Mouse (Mus musculus): ENCODE results near the gene Col1a1. TPM values are rescaled to one million over a fixed set of nuclear protein-coding genes. Genes with fewer than 3 reads are reported as not detected.

Gene Col1a1
- 191 and 221 TPM in 2 replicates for polyA plus RNA-seq (2014; fragmentation: Nextera tagmentation; extraction: Ambion mirVana)

DNA sequence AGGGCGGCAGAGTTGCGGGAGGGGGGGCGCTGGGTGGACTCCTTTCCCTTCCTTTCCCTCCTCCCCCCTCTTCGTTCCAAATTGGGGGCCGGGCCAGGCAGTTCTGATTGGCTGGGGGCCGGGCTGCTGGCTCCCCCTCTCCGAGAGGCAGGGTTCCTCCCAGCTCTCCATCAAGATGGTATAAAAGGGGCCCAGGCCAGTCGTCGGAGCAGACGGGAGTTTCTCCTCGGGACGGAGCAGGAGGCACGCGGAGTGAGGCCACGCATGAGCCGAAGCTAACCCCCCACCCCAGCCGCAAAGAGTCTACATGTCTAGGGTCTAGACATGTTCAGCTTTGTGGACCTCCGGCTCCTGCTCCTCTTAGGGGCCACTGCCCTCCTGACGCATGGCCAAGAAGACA is at the start of gene Col1a1:
TSS of gene Col1a1 (plus strand) at position 180 of the 400 bp plus-strand sequence.
- Histone ChIP-seq H3K9me3 (ENCODE audit: control insufficient read depth, low read length) (no peaks in the 10 kb centered on the region), H3K36me3 (ENCODE audit: control insufficient read depth, insufficient read depth, low read length) (no peaks in the 10 kb centered on the region; the same call in 1 of the 2 replicates), H3K27me3 (replicated peaks; ENCODE audit: control insufficient read depth, insufficient read depth, low read length) (peaks cover 75% of the 10 kb centered on the region), H3K9ac (ENCODE audit: low read depth, low read length) (peak within 1 kb of the TSS; percentile 44), H3K27ac (ENCODE audit: low read depth, low read length) (peak within 1 kb of the TSS; percentile 70; the same call in 1 of the 2 replicates), H3K4me1 (replicated peaks; ENCODE audit: control insufficient read depth, insufficient read depth, low read length) (peaks cover 4% of the 10 kb centered on the region), H3K4me2 (peak within 1 kb of the TSS; percentile 58), H3K4me3 (ENCODE audit: low read depth, low read length) (peak within 1 kb of the TSS; percentile 44)
- ATAC-seq (replicated peaks; ENCODE audit: low FRiP score) = no peak
- DNase-seq (ENCODE audit: low spot score) = no peak
- 13% methylated on average over 19 of the region's 19 CpGs for WGBS

DNA sequence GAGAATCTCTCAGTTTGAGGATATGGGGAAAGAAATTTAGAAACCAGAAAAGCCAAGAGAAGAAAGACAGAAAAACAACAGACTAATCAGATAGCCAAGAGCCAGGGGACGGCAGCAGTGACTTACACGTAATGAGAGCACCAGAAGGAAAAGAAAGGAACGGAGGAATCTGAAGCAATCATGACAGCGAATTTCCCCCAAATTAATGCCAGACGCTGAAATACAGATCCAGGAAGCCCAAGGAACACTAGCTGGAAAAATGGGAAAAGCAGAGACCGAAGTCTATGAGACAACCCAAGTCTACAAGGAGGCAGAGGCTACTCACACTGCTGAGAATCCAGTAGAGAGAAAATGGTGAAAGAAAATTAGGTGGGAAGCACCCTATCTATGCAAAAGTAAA is 44.9 kb upstream of the Col1a1 start:
- no peak overlapping the region for H3K4me2 ChIP-seq
- no peak overlapping the region for H3K9ac ChIP-seq (ENCODE audit: low read depth, low read length)
- DNase-seq (ENCODE audit: low spot score) (no peak), ATAC-seq (replicated peaks; ENCODE audit: low FRiP score) (no peak)
- H3K36me3 ChIP-seq (ENCODE audit: control insufficient read depth, insufficient read depth, low read length) = no peaks in the 10 kb centered on the region
- no peak overlapping the region for H3K4me3 ChIP-seq (ENCODE audit: low read depth, low read length)
- WGBS = 76% methylated on average over 6 of the region's 6 CpGs
- no peak overlapping the region for H3K27ac ChIP-seq (ENCODE audit: low read depth, low read length)
- H3K4me1 ChIP-seq (replicated peaks; ENCODE audit: control insufficient read depth, insufficient read depth, low read length) = no peaks in the 10 kb centered on the region
- H3K9me3 ChIP-seq (ENCODE audit: control insufficient read depth, low read length) = no peaks in the 10 kb centered on the region
- no peaks in the 10 kb centered on the region for H3K27me3 ChIP-seq (replicated peaks; ENCODE audit: control insufficient read depth, insufficient read depth, low read length)

DNA sequence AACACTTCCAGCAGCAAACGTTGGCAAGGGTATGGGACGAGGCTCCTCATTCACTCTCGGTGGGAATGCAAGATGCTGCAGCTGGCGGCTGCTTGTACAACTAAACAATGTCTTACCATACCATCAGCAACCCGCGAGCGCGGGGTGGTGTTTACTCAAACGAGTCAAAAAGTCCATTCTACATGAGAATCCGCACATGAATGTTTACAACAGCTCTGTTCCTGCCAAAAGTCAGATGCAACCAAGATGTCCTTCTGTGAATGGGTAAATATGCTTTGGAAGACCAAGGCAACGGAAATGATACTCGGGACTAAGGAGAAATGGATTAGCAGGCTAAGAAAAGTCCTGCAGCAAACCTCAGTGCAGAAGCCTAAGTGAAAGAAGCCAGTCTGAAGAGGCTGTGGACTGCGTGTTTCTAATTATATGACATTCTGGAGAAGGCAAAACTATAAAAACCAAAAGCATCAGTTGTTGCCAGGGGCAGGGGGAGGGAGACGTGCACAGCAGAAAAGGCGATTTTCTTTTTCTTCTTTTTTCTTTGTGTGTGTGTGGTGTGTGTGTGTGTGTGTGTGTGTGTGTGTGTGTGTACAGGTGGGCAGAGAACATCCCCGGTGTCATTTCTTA is 39.2 kb upstream of the Col1a1 start:
- DNase-seq (ENCODE audit: low spot score) = no peak
- Histone ChIP-seq H3K36me3 (ENCODE audit: control insufficient read depth, insufficient read depth, low read length) (no peaks in the 10 kb centered on the region), H3K4me1 (replicated peaks; ENCODE audit: control insufficient read depth, insufficient read depth, low read length) (no peaks in the 10 kb centered on the region), H3K9ac (ENCODE audit: low read depth, low read length) (no peak overlapping the region), H3K9me3 (ENCODE audit: control insufficient read depth, low read length) (no peaks in the 10 kb centered on the region), H3K27ac (ENCODE audit: low read depth, low read length) (no peak overlapping the region), H3K4me2 (no peak overlapping the region), H3K27me3 (replicated peaks; ENCODE audit: control insufficient read depth, insufficient read depth, low read length) (no peaks in the 10 kb centered on the region), H3K4me3 (ENCODE audit: low read depth, low read length) (no peak overlapping the region)
- ATAC-seq (replicated peaks; ENCODE audit: low FRiP score) = no peak
- 75% methylated on average over 16 of the region's 16 CpGs for WGBS

DNA sequence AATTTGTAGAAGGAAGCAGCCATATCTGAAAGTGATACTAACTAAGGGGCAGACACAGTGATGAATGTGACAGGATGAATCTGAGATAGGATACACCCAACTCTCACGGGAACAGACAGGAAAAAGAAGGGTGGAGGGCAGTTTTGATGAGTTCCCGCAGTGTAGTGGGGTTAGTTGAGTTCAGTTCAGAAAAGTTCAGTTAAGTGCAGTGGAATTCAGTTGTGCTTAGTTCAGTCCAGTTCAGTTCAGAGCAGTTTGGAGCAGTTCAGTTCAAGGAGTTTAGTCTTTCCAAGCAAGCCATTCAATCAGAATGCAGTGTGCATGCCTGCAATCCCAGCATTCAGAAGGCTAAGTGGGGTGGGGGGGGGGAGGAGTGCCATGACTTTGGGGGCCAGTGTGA is 34.8 kb upstream of the Col1a1 start:
- H3K27ac ChIP-seq (ENCODE audit: low read depth, low read length) = no peak overlapping the region
- no peak overlapping the region for H3K4me2 ChIP-seq
- 48% methylated on average over 2 of the region's 2 CpGs for WGBS
- ATAC-seq (replicated peaks; ENCODE audit: low FRiP score) = no peak
- no peaks in the 10 kb centered on the region for H3K9me3 ChIP-seq (ENCODE audit: control insufficient read depth, low read length)
- H3K4me1 ChIP-seq (replicated peaks; ENCODE audit: control insufficient read depth, insufficient read depth, low read length) = no peaks in the 10 kb centered on the region
- no peak overlapping the region for H3K4me3 ChIP-seq (ENCODE audit: low read depth, low read length)
- H3K36me3 ChIP-seq (ENCODE audit: control insufficient read depth, insufficient read depth, low read length) = no peaks in the 10 kb centered on the region
- no peak for DNase-seq (ENCODE audit: low spot score)
- no peak overlapping the region for H3K9ac ChIP-seq (ENCODE audit: low read depth, low read length)
- H3K27me3 ChIP-seq (replicated peaks; ENCODE audit: control insufficient read depth, insufficient read depth, low read length) = no peaks in the 10 kb centered on the region

DNA sequence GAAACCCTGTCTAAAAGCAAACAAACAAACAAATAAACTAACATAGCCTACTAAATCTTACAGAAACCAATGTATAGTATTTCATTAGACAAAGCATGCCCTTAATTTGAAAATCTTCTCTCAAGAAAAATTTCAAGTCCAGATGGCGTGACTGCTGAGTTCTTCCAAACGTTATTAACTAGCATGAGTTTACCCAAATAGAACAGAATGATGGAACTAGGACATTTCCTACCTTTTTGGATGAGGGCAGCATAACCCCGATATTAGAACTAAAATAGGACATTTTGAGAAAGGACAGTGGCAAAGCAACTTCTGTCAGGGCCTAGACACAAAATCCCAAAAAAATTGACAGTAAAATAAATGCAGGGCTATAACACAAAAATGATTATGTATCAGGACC is 31.7 kb upstream of the Col1a1 start:
- Histone ChIP-seq H3K36me3 (ENCODE audit: control insufficient read depth, insufficient read depth, low read length) (no peaks in the 10 kb centered on the region), H3K27me3 (replicated peaks; ENCODE audit: control insufficient read depth, insufficient read depth, low read length) (no peaks in the 10 kb centered on the region), H3K4me1 (replicated peaks; ENCODE audit: control insufficient read depth, insufficient read depth, low read length) (no peaks in the 10 kb centered on the region), H3K27ac (ENCODE audit: low read depth, low read length) (no peak overlapping the region), H3K9me3 (ENCODE audit: control insufficient read depth, low read length) (no peaks in the 10 kb centered on the region), H3K4me3 (ENCODE audit: low read depth, low read length) (no peak overlapping the region), H3K4me2 (no peak overlapping the region), H3K9ac (ENCODE audit: low read depth, low read length) (no peak overlapping the region)
- 83% methylated on average over 3 of the region's 3 CpGs for WGBS
- ATAC-seq (replicated peaks; ENCODE audit: low FRiP score) = no peak
- no peak for DNase-seq (ENCODE audit: low spot score)

DNA sequence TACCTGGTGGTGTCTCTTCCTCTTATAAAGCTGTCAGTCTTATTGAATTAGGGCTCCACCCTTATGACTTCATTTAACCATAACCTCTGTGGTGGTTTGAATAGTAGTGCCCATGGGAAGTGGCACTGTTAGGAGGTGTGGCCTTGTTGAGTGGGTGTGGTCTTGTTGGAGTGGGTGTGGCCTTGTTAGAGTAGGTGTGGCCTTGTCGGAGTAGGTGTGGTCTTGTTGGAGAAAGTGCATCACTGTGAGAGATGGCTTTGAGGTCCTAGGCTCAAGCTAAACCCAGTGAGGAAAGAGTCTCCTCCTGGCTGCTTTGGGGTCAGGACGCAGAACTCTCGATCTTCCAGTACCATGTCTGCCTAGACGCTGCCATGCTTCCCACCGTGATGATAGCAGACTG is 25.1 kb upstream of the Col1a1 start:
- no peaks in the 10 kb centered on the region for H3K4me1 ChIP-seq (replicated peaks; ENCODE audit: control insufficient read depth, insufficient read depth, low read length)
- H3K27me3 ChIP-seq (replicated peaks; ENCODE audit: control insufficient read depth, insufficient read depth, low read length) = no peaks in the 10 kb centered on the region
- H3K9me3 ChIP-seq (ENCODE audit: control insufficient read depth, low read length) = no peaks in the 10 kb centered on the region
- no peak overlapping the region for H3K27ac ChIP-seq (ENCODE audit: low read depth, low read length)
- H3K36me3 ChIP-seq (ENCODE audit: control insufficient read depth, insufficient read depth, low read length) = no peaks in the 10 kb centered on the region
- no peak for DNase-seq (ENCODE audit: low spot score)
- no peak overlapping the region for H3K9ac ChIP-seq (ENCODE audit: low read depth, low read length)
- 77% methylated on average over 5 of the region's 5 CpGs for WGBS
- H3K4me2 ChIP-seq = no peak overlapping the region
- H3K4me3 ChIP-seq (ENCODE audit: low read depth, low read length) = no peak overlapping the region
- no peak for ATAC-seq (replicated peaks; ENCODE audit: low FRiP score)

DNA sequence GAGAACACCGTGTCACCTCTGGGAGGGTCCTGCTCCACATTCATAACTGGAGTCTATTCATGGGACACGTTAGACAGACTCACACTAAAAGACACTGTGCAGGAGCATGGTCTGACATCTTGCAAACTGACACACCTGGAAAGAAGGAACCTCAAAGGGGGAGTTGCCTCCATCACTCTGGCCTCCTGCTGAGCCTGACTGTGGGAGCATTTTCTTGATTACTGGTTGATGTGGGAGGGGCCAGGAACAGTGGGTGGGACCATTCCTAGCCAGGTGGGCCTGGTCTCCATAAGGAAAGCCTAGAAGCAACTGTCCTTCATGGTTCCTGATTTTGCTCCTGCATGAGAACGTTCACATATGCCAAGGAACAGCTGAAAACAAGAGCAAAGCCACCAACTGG is 23.5 kb upstream of the Col1a1 start:
- ATAC-seq (replicated peaks; ENCODE audit: low FRiP score) = no peak
- 72% methylated on average over 3 of the region's 3 CpGs for WGBS

DNA sequence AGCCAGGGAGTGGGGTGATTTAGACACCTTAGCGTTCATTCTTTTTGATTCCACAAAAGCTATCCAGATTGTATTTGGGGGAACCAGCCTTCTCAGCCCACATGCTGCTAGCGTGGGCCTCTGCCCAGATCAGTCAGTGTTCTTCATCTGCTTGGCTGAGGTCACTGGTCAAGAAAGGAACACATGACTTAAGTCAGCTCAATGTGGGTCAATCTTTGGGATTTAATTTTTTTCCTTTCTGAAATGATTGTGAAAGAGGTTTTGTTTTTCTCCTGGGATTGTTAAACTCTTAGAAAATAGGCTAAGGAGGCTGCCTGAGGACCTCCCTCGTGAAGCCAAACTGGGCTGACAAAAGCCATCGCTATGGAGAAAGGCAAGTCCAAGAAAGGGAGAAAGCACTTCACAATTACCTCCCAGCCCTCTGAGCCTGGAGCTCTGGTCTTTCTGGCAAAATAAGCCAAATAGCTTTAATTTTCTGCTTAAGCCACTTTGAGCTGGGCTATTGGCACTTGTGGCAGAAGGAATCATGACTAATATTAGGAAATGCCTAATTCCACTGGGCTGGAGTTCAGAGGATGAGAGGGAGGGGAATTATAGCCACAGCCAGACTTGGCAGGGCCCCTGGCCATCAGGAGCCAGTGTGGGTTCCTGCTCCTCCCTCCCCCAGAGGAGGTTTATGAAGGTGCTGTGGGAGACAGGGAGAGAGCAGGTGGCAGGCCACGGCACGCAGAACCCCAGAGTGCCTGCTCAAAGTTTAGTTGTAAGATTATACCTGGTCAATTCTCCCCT is 22.5 kb upstream of the Col1a1 start:
- DNase-seq (ENCODE audit: low spot score) (no peak), ATAC-seq (replicated peaks; ENCODE audit: low FRiP score) (no peak)
- no peaks in the 10 kb centered on the region for H3K9me3 ChIP-seq (ENCODE audit: control insufficient read depth, low read length)
- H3K4me3 ChIP-seq (ENCODE audit: low read depth, low read length) = no peak overlapping the region
- no peak overlapping the region for H3K27ac ChIP-seq (ENCODE audit: low read depth, low read length)
- 67% methylated on average over 6 of the region's 6 CpGs for WGBS
- no peak overlapping the region for H3K9ac ChIP-seq (ENCODE audit: low read depth, low read length)
- no peaks in the 10 kb centered on the region; the same call in 1 of the 2 replicates for H3K4me1 ChIP-seq (replicated peaks; ENCODE audit: control insufficient read depth, insufficient read depth, low read length)
- no peaks in the 10 kb centered on the region for H3K27me3 ChIP-seq (replicated peaks; ENCODE audit: control insufficient read depth, insufficient read depth, low read length)
- no peak overlapping the region for H3K4me2 ChIP-seq
- no peaks in the 10 kb centered on the region for H3K36me3 ChIP-seq (ENCODE audit: control insufficient read depth, insufficient read depth, low read length)

More for the DNA sequence above, 23.5 kb upstream of the Col1a1 start:
- no peak overlapping the region for H3K27ac ChIP-seq (ENCODE audit: low read depth, low read length)
- H3K4me3 ChIP-seq (ENCODE audit: low read depth, low read length) = no peak overlapping the region
- DNase-seq (ENCODE audit: low spot score) = no peak
- H3K9me3 ChIP-seq (ENCODE audit: control insufficient read depth, low read length) = no peaks in the 10 kb centered on the region
- no peaks in the 10 kb centered on the region for H3K27me3 ChIP-seq (replicated peaks; ENCODE audit: control insufficient read depth, insufficient read depth, low read length)
- no peak overlapping the region for H3K9ac ChIP-seq (ENCODE audit: low read depth, low read length)
- no peak overlapping the region for H3K4me2 ChIP-seq
- no peaks in the 10 kb centered on the region; the same call in 1 of the 2 replicates for H3K4me1 ChIP-seq (replicated peaks; ENCODE audit: control insufficient read depth, insufficient read depth, low read length)
- no peaks in the 10 kb centered on the region for H3K36me3 ChIP-seq (ENCODE audit: control insufficient read depth, insufficient read depth, low read length)
